Mouse (Mus musculus) cerebellum, postnatal 10 days (tissue): ENCODE data around the gene Pign.

Experiments
- DNase-seq, 2 experiments: peaks; one replicate each; pipeline ENCODE4 v3.0.0; 2021; ENCODE audit warnings: mixed read lengths in 2 of 2

Pign gene

DNA sequence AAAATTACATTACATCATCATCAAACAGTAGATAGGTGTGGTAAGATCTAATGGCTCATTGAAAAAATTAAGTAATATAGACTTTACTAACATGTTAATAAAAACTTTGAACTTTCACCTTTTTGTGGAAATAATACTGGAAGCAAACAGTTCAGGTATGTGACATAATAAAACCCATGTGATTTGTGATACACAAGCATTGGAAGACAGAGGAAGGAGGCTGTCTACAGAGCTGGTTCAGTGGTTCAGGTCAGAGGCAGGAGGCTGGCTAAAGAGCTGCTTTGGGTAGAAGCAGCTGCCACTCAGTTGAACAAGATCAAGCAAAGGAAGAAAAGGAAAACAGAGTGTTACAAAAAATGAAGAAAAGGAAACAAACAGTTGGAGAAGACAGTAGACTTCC is 107.4 kb downstream of the Pign start:
- DNase-seq: no peak

DNA sequence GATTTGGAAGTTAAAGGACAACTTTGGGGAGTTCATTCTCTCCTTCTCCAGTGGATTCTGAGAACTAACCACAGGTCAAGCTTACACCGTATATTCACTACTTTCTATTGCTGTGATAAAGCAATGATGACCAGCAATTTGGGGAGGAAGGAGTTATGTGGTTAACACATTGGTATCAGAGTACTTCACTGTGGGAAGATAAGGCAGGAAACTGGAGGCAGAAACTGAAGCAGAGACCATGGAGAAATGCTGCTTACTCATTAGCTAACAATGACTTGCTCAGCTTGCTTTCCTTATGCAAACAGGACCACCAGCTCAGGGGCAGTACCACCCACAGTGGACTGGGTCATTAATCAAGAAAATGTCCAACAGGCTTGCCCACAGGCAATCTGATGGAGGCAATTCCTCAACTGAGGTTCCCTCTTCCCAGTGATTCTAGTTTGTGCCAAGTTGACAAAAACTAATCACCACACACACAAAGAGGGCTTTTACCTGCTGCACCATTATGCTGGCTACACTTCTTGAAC is 108.2 kb downstream of the Pign start:
- DNase-seq: no peak

DNA sequence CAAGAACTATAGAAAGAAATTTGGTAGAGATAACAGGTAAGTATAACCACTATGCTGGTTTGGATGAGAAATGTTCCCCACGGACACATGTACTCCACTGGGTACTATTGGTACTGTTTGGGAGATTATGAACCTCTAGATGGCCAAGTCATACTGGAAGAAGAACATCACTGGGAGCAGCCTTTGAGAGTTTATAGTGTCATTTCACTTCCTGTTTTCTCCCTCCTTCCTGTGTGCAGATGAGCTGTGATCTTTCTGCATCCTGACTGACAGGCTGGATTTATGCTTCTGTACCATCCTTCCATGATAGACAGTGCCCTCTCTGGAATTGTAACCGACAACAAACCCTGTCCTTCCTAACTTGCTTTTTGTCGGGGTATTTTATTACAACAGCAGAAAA is 110.3 kb downstream of the Pign start:
- DNase-seq: no peak

DNA sequence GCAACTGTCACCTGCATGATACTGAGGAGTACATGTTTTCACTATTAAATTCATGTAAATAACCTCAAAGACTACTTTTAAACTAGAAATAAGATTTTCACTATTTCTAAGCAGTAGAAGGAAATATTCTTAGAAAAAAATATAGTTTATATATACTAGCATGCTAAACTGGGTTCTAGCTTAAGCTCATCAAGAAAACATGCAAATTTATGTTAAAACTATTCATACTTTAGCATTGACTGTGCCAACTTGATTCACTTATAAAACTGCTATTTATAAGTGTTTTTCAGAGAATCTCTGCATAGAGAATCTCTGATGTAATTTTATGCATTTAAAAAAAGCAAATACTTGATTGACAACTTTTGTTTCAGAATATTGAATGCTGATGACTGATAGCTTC is 113.3 kb downstream of the Pign start:
- DNase-seq: no peak

DNA sequence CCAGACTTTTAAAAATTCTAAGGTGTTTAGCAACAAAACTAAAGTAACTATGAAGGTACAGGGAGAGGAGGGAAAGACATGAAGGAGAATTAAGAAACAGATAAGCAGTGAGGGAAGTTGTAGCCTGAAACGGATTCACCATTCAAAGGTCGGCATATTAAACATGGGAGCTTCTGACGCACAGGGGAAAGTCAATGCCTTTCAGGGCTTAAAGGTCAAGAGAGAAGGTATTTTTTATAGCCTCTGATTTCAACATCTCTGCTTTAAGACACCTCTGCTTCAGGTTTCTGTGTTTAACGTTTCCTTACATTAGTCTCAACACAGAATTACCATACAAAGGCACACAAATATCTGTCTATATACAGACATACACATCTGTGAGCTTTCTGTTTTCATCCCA is 113.8 kb downstream of the Pign start:
- no peak for DNase-seq

DNA sequence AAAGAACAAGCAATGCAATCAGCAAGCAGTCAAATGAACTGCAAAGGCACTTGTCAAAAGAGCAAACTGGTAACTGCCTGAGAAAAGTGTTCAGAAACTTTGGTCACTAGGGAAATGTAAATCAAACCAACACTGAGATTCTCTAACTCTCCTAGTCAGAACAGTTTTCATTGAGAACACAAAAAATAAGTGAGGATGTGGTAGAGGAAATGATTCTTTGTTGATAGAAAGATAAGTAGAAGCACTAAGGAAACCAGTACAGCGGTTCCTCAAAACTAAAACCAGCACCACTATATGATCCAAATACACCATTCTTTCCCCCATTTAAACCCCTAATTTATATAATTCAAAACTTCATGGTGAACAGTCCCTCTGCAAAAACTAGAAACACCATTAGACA is 120.4 kb downstream of the Pign start:
- DNase-seq: no peak

DNA sequence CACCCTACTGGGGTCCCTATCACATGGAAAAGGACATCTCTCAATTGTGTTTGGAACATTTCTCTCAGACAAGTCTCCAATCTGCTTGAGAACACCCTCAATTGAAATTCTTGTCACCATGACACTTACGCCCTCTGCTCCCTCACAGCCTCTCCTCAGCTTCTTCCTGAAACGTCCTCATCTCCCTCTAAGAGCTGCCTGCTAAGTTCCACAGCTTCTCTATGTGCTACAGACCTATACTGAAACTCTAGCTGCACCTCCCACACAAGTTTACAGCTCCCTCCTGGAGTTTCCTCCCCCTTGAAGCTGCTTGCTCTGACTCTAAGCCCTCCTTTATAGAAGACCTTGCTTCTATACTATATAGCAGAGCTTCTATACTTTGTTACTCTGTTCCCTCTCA is 139.7 kb downstream of the Pign start:
- DNase-seq: no peak

DNA sequence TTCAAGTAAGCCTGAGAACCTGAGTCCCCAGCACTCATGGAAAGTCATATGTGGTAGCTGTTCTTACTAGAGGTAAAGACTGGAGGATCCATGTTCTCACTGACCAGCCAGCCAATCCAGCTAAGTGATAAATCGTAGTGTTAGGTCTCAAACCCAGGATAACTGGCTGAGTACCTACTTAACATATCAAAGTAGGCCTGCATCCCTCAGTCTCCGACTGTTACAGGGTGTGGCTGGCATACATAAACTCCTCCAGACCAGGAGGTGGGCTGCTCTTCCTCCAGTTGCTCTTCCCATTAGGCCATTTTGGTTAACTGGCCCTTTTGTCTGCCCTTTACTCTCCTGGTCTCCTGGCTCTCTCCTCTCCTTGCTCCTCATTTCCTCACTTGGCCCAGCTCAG is 141.2 kb downstream of the Pign start:
- no peak for DNase-seq

DNA sequence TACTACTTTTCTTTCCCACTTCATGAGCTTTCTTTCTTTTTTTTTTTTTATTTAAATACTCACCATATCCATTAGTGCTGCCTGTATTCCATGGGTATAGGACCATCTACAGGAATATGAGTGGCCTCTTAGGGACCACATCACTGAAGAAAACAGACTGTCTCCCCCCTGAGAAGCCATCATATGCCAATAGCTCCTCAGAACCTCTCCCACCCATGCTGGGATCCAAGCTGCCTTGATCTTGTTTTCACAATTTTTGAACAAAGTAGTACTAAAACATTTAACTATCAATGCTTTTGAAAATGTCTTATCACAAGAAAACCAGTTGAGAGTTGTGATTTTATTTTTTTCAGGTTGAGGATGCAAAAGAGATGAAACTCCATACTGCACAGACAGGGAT is 145.4 kb downstream of the Pign start:
- DNase-seq: peak; percentile 67

DNA sequence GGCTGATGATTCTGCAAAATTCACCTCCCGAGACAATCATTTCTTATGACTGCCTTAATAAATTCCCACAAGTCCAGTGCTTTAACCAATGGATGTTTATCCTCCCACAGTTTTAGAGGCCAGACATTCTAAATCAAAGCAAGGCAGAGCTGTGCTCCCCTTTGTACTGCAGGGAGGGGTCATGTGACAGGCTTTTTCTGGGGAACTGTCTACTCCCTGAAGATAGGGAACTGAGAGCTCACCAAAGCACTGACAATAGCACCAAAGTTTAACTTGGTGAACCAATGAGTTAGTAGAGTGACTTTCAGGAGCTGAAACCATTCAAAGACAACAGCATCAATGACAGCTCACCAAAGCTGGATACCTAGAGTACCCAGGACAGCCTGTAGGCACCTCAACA is 156.4 kb downstream of the Pign start:
- no peak for DNase-seq

DNA sequence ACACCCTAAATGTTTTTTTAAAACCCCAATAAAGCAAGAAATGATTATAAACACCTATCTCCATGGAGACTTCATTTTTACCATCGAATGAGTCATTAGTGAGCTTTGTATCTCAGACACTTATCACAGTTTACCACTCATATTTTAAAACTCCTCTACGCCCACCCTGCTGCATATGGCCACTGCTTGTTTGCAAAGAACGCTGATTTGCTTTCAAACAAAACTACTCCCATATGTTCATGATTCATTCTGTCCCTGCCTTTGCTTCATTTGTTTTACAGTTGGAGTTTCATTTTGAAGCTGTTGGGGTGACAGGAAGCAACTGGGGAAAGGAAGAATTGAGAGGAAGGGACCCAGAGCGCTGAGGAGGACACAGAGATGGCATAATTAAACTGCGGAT is 170.9 kb downstream of the Pign start:
- DNase-seq: no peak

DNA sequence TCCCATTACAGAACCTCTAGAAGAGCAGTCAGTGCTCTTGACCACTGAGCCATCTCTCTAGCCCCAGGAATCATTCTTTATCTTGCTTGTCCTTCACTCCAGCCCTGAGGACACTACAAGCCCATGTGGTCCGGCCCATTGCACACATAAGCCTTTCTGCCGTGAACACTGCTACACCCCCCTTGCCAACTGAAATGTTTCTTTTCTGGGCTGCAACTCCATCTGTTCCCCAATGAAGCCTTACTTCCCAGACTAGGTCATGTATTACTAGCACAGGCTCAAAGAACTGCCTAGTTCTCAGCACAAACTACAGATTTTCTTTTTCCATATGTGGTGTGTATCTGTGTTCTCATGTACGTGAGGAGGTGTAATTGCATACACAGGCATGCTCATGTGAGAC is 174.0 kb downstream of the Pign start:
- no peak for DNase-seq

DNA sequence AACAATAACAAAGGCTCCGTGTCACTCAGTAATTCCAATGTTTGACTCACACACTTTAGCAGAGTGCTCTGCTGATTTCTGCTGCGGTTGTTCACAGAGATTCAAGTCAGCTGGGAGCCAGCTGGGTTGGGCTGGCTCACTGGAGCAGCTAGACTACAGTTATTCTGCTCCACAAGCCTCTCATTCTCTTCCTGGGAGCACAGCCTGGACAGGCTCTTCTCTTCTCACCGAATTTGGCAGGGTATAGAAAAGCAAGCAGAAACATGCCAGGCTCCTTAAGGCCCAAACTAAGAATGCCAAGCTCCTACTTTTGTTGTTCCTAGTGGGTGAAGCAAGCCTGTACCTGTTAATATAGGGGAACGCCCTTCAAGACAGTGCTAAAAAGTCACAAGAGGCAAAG is 176.4 kb downstream of the Pign start:
- no peak for DNase-seq
